Mouse (Mus musculus) hindbrain, embryonic 12.5 days (tissue): ENCODE results near the gene Adck1. TPM values are rescaled to one million over a fixed set of nuclear protein-coding genes. Genes with fewer than 3 reads are reported as not detected.

Experiments used
- ATAC-seq: fragments of 200-750 bp; cut with Nextera tagmentation; 2 replicates; pipeline ENCODE4 v1.8.0; 2017; ENCODE audit warnings: moderate TSS enrichment; ENCODE audit not compliant: low FRiP score
- H3K27ac ChIP-seq: fragments of 300-500 bp; sonication (generic); 2 replicates; pipeline ENCODE4 v1.5.1; 2016; ENCODE audit warnings: mild to moderate bottlenecking
- H3K27me3 ChIP-seq: fragments of 300-500 bp; sonication (generic); 2 replicates; pipeline ENCODE4 v1.6.1; 2016; ENCODE audit warnings: mild to moderate bottlenecking
- H3K36me3 ChIP-seq: fragments of 300-500 bp; sonication (generic); 2 replicates; pipeline ENCODE4 v1.6.1; 2016; ENCODE audit warnings: mild to moderate bottlenecking
- H3K4me1 ChIP-seq: fragments of 300-500 bp; sonication (generic); 2 replicates; pipeline ENCODE4 v1.6.1; 2016
- H3K4me2 ChIP-seq: fragments of 300-500 bp; sonication (generic); replicated peaks from 2 replicates; pipeline ENCODE4 v1.6.1; 2016; ENCODE audit warnings: mild to moderate bottlenecking
- H3K4me3 ChIP-seq: fragments of 300-500 bp; sonication (generic); 2 replicates; pipeline ENCODE4 v1.5.1; 2016; ENCODE audit warnings: mild to moderate bottlenecking
- H3K9ac ChIP-seq: fragments of 300-500 bp; sonication (generic); 2 replicates; pipeline ENCODE4 v1.6.1; 2016; ENCODE audit warnings: mild to moderate bottlenecking, moderate library complexity
- H3K9me3 ChIP-seq: fragments of 300-500 bp; sonication (generic); replicated peaks from 2 replicates; pipeline ENCODE4 v1.6.1; 2016; ENCODE audit warnings: mild to moderate bottlenecking
- WGBS: fragments of 180-500 bp; shearing (Covaris S2); methylation state at CpG from one replicate; pipeline ENCODE4 v1.1.7; 2016; 5-methylcytosine and 5-hydroxymethylcytosine counted together
- polyA plus RNA-seq: library from polyadenylated mRNA; unstranded; fragments of >200 nt; fragmentation: Nextera tagmentation; extraction: Ambion mirVana; gene quantifications from 2 replicates; pipeline ENCODE4 v1.2.1, GENCODE M21; 2016

Adck1 gene
- polyA plus RNA-seq, 1 experiment from 2014 or later: 20.5 TPM

GRCm38 (mm10) chr12:88376820-88377219, 16.5 kb downstream of the Adck1 start:
- no peaks in the 10 kb centered on the region for H3K27me3 ChIP-seq
- no peak overlapping the region for H3K4me3 ChIP-seq
- 33% methylated on average over 10 of the region's 10 CpGs for WGBS
- no peaks in the 10 kb centered on the region for H3K9me3 ChIP-seq
- peaks cover 3% of the 10 kb centered on the region for H3K4me1 ChIP-seq
- no peaks in the 10 kb centered on the region for H3K36me3 ChIP-seq
- no peak overlapping the region for H3K9ac ChIP-seq
- H3K4me2 ChIP-seq: no peak overlapping the region
- H3K27ac ChIP-seq: no peak overlapping the region
- ATAC-seq: no peak

GRCm38 (mm10) chr12:88378256-88378655, 17.9 kb downstream of the Adck1 start:
- ATAC-seq: no peak
- Histone ChIP-seq H3K27ac (no peak overlapping the region), H3K4me3 (no peak overlapping the region), H3K9ac (no peak overlapping the region), H3K4me1 (no peaks in the 10 kb centered on the region), H3K27me3 (no peaks in the 10 kb centered on the region), H3K9me3 (no peaks in the 10 kb centered on the region), H3K36me3 (no peaks in the 10 kb centered on the region), H3K4me2 (no peak overlapping the region)
- 97% methylated on average over 2 of the region's 2 CpGs for WGBS

GRCm38 (mm10) chr12:88388832-88389231, 28.5 kb downstream of the Adck1 start:
- Histone ChIP-seq H3K27ac (no peak overlapping the region), H3K4me1 (0 out of 2 replicates have a peak, but pooled peaks cover 3% of the 10 kb centered on the region)
- ATAC-seq: peak; percentile 66

GRCm38 (mm10) chr12:88398658-88399057, 38.3 kb downstream of the Adck1 start:
- Histone ChIP-seq H3K4me1 (0 out of 2 replicates have a peak, but pooled peaks cover 2% of the 10 kb centered on the region), H3K27me3 (no peaks in the 10 kb centered on the region), H3K4me3 (no peak overlapping the region), H3K36me3 (0 out of 2 replicates have a peak, but pooled peaks cover 7% of the 10 kb centered on the region), H3K4me2 (no peak overlapping the region), H3K9ac (no peak overlapping the region), H3K9me3 (no peaks in the 10 kb centered on the region), H3K27ac (no peak overlapping the region)
- WGBS: 100% methylated on average over 1 of the region's 1 CpGs
- no peak for ATAC-seq

More at GRCm38 (mm10) chr12:88388832-88389231, 28.5 kb downstream of the Adck1 start:
- H3K9me3 ChIP-seq: no peaks in the 10 kb centered on the region
- H3K4me2 ChIP-seq: no peak overlapping the region
- no peaks in the 10 kb centered on the region for H3K27me3 ChIP-seq
- WGBS: 53% methylated on average over 6 of the region's 6 CpGs
- H3K9ac ChIP-seq: no peak overlapping the region
- H3K4me3 ChIP-seq: no peak overlapping the region
- H3K36me3 ChIP-seq: no peaks in the 10 kb centered on the region

- no peak for ATAC-seq
Observed at GRCm38 (mm10) chr12:88403541-88403940, 43.2 kb downstream of the Adck1 start.

GRCm38 (mm10) chr12:88405113-88405512, 44.8 kb downstream of the Adck1 start:
- Histone ChIP-seq H3K36me3 (0 out of 2 replicates have a peak, but pooled peaks cover 7% of the 10 kb centered on the region), H3K4me3 (no peak overlapping the region), H3K27me3 (no peaks in the 10 kb centered on the region), H3K4me1 (peaks cover 12% of the 10 kb centered on the region), H3K9me3 (no peaks in the 10 kb centered on the region), H3K27ac (no peak overlapping the region), H3K9ac (no peak overlapping the region), H3K4me2 (no peak overlapping the region)
- ATAC-seq: peak; percentile 24
- WGBS: 31% methylated on average over 2 of the region's 2 CpGs

More at GRCm38 (mm10) chr12:88403541-88403940, 43.2 kb downstream of the Adck1 start:
- H3K4me3 ChIP-seq: no peak overlapping the region
- H3K4me2 ChIP-seq: no peak overlapping the region
- H3K27me3 ChIP-seq: no peaks in the 10 kb centered on the region
- H3K9me3 ChIP-seq: no peaks in the 10 kb centered on the region
- 53% methylated on average over 5 of the region's 5 CpGs for WGBS
- no peak overlapping the region for H3K27ac ChIP-seq
- peaks cover 7% of the 10 kb centered on the region for H3K4me1 ChIP-seq
- 0 out of 2 replicates have a peak, but pooled peaks cover 7% of the 10 kb centered on the region for H3K36me3 ChIP-seq
- no peak overlapping the region for H3K9ac ChIP-seq

- Histone ChIP-seq H3K9ac (no peak overlapping the region), H3K36me3 (0 out of 2 replicates have a peak, but pooled peaks cover 6% of the 10 kb centered on the region), H3K27me3 (no peaks in the 10 kb centered on the region), H3K4me1 (peaks cover 12% of the 10 kb centered on the region), H3K9me3 (no peaks in the 10 kb centered on the region), H3K27ac (no peak overlapping the region), H3K4me2 (no peak overlapping the region), H3K4me3 (no peak overlapping the region)
- no peak for ATAC-seq
- WGBS: 94% methylated on average over 4 of the region's 4 CpGs
Observed at GRCm38 (mm10) chr12:88407996-88408322, 47.6 kb downstream of the Adck1 start.

- Histone ChIP-seq H3K36me3 (0 out of 2 replicates have a peak, but pooled peaks cover 6% of the 10 kb centered on the region), H3K27ac (0 out of 2 replicates have a peak overlapping the region, but pooled peaks have one; percentile 17), H3K27me3 (no peaks in the 10 kb centered on the region), H3K9ac (no peak overlapping the region), H3K4me3 (no peak overlapping the region), H3K4me1 (peaks cover 12% of the 10 kb centered on the region), H3K4me2 (no peak overlapping the region), H3K9me3 (no peaks in the 10 kb centered on the region)
- WGBS: 43% methylated on average over 11 of the region's 11 CpGs
- 0 out of 2 replicates have a peak, but pooled peaks have one; percentile 26 for ATAC-seq
Observed at GRCm38 (mm10) chr12:88408323-88409047, 48.1 kb downstream of the Adck1 start.

- H3K9me3 ChIP-seq: no peaks in the 10 kb centered on the region
- WGBS: 92% methylated on average over 1 of the region's 1 CpGs
- H3K27ac ChIP-seq: no peak overlapping the region
- no peak overlapping the region for H3K9ac ChIP-seq
- H3K4me3 ChIP-seq: no peak overlapping the region
- peaks cover 8% of the 10 kb centered on the region for H3K4me1 ChIP-seq
- ATAC-seq: no peak
- H3K36me3 ChIP-seq: peaks cover 6% of the 10 kb centered on the region; the same call in 1 of the 2 replicates
- H3K4me2 ChIP-seq: no peak overlapping the region
- H3K27me3 ChIP-seq: no peaks in the 10 kb centered on the region
Observed at GRCm38 (mm10) chr12:88413239-88413638, 52.9 kb downstream of the Adck1 start.

GRCm38 (mm10) chr12:88419912-88420621, 59.7 kb downstream of the Adck1 start:
- H3K27me3 ChIP-seq: no peaks in the 10 kb centered on the region
- no peaks in the 10 kb centered on the region for H3K9me3 ChIP-seq
- H3K4me2 ChIP-seq: no peak overlapping the region
- H3K36me3 ChIP-seq: no peaks in the 10 kb centered on the region
- no peak overlapping the region for H3K9ac ChIP-seq
- no peak overlapping the region for H3K27ac ChIP-seq
- WGBS: 76% methylated on average over 12 of the region's 12 CpGs
- no peak overlapping the region for H3K4me3 ChIP-seq
- no peaks in the 10 kb centered on the region; the same call in 1 of the 2 replicates for H3K4me1 ChIP-seq
- 0 out of 2 replicates have a peak, but pooled peaks have one; percentile 20 for ATAC-seq

GRCm38 (mm10) chr12:88426926-88427325, 66.6 kb downstream of the Adck1 start:
- peaks cover 7% of the 10 kb centered on the region for H3K4me1 ChIP-seq
- no peaks in the 10 kb centered on the region; the same call in 1 of the 2 replicates for H3K9me3 ChIP-seq
- H3K36me3 ChIP-seq: 0 out of 2 replicates have a peak, but pooled peaks cover 4% of the 10 kb centered on the region
- no peak overlapping the region for H3K27ac ChIP-seq
- peak; percentile 38; the same call in 1 of the 2 replicates for ATAC-seq
- no peak overlapping the region for H3K9ac ChIP-seq
- WGBS: 88% methylated on average over 3 of the region's 3 CpGs
- no peak overlapping the region for H3K4me2 ChIP-seq
- no peaks in the 10 kb centered on the region for H3K27me3 ChIP-seq
- H3K4me3 ChIP-seq: no peak overlapping the region

GRCm38 (mm10) chr12:88428735-88429134, 68.4 kb downstream of the Adck1 start:
- peaks cover 7% of the 10 kb centered on the region for H3K4me1 ChIP-seq
- no peak overlapping the region for H3K4me2 ChIP-seq
- H3K27me3 ChIP-seq: no peaks in the 10 kb centered on the region
- ATAC-seq: no peak
- 75% methylated on average over 2 of the region's 2 CpGs for WGBS
- H3K4me3 ChIP-seq: no peak overlapping the region
- no peak overlapping the region for H3K27ac ChIP-seq
- H3K9ac ChIP-seq: no peak overlapping the region
- 0 out of 2 replicates have a peak, but pooled peaks cover 4% of the 10 kb centered on the region for H3K36me3 ChIP-seq
- H3K9me3 ChIP-seq: no peaks in the 10 kb centered on the region; the same call in 1 of the 2 replicates
